Mouse (Mus musculus) gastrocnemius, postnatal 25 days (tissue): Measurements from ENCODE around the gene Txk. TPM values are rescaled to one million over a fixed set of nuclear protein-coding genes. Genes with fewer than 3 reads are reported as not detected.

ENCODE experiments used
- DNase-seq: peaks from one replicate; pipeline ENCODE4 v3.0.0; 2022
- total RNA-seq, 2 experiments: library from RNA; stranded (reverse); gene quantifications; 1 replicate in 1 of 2; 2 replicates in 1 of 2; pipeline ENCODE4 v1.2.3; 2021

Txk gene
- total RNA-seq, 2 experiments from 2014 or later: 0.11 TPM; not detected in 1

DNA sequence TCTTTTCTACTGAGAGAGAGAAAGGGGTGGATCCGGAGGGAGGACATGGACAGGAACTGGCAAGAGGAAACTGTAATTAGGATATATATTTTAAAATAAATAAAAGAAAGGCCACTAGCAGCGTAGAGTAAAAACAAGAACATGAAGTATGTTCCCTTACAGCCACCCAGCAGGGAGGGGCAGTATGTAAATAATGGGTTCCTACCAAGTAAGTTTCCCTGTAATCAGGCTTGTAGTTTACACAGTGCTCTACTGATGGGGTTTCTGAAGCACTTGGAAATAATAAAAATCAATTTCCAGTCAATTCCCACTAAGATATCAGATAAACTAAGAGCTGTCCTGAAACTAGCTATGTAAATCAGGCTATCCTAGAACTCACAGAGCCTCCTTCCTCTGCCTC lies 57.9 kb downstream of the Txk start:
- no peak for DNase-seq

DNA sequence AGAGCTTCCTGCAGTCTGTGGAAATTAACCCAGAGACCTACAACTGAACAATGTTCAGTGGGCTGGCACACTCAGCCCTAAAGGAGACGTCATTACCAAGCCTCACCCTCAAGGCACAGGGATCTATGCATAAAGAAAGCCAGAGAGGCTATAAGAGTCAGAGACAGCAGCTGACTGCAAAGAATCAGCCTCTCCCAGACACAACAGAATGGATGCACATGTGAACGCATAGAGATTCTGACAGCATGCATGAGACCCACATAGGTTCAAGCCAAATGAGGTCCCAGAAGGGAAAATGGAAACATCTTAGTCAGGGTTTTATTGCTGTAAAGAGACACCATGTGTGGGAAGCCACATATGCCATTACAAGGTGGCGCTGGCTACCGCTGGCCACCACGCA lies 62.1 kb downstream of the Txk start:
- no peak for DNase-seq

DNA sequence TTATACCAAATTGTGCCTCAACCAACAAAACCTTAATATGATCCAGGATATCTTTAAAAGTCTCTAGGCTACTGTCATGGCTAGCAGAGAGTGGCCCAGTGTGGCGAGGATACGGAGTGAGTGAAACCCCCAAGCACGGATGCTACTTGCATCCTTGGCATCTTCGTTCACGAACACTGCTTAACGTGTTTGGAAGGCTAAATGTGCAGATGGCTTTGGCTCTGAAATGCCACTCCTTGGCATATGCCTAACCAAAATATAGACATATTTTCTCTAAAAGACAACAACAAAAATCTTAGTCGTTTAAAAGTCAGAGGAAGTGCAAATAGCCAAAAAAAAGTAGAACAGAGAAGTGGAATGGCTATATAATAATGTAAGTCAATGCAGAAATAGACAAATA lies 63.0 kb downstream of the Txk start:
- DNase-seq: no peak

DNA sequence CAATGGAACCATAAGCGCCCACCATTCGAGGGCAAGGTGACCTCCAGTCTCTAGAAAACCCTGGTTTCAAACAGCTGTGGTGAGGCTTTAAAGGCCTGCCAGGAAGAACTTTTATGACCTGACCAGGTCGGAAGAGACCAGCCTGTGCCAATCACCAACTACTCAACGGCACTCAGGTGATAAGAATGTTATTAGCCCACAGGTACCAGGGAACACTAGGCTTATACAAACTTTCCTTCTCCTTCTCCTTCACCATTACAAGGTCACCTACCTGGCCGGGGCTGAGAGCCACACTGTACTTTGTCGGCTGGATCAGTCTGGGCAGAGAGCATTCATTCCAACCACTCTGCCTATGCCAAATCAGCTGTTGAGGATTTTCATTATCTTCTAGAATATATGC lies 71.1 kb downstream of the Txk start:
- DNase-seq: no peak

DNA sequence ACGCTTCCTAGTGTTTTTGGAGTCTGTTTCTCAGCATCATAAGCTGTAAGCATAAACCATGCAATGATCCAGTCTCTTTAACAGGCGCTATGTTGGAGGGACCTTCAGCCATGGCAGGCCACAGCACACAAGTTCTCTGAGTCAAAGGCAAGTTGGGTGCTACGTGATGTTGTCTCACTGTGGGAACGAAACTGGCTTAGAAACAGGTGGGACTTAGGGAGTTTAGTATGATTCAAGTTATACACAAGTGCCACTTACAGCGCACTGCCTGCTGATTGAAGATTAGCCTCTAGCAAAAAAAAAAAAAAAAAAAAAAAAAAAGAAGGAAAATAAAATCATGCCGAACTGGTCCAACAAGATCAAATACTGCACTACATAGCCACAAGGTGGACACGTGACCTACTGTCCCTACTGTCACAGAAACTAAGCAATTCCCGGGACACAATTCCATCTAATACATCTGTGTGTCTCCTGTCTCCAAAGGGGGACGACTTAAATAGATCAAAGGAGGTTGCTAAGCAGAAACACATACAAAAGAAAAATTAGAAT lies 77.5 kb downstream of the Txk start:
- no peak for DNase-seq

DNA sequence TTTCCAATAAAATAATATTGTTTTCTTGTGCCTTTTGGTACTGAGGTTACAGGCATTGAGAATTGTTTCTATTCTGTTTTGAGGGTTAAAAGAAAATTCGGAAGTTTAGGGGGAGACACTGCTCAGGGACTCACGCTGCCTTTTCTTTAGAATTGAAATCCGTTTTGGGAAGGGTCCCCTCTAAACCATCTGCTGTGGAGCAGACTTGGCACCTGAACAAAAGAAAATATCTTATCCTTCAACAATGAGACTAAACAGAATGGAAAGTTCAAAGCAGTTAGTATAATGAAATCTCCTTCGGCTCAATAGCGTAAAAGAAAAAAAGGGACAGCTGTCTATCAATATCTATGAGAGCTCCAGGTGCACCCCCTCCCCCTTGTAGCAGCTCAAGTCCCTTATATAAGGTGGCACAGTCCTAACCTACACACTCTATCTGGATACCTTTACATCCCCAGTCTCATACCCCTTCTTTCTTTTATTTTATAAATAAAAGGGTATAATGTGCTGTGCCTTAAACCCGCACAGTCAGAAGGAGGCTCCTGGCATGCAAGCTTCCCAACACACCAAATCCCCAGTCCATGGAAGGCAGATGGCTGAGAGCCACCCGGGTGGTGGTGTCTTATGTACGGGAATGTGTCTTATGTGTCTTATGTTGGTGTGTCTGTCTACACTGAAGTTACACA lies 81.4 kb downstream of the Txk start:
- no peak for DNase-seq

DNA sequence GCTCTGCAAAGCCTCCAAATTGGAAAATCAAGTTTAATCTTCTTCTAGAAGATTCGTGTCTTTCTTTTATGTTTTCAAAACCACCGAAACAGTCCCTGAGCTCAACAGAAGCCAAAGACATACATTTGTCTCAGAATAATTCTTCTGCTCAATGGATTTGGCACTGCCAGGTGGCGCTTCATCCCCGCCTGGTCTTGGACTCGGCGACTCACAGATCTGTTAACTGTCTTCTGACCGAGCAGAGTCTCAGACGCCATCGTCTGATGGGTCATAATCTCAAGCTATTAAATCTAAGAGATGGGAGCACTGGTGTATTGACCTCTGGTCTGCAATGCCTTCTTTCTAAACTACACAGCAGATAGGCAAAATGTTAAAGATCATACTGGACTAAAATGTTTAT lies 84.2 kb downstream of the Txk start:
- no peak for DNase-seq

DNA sequence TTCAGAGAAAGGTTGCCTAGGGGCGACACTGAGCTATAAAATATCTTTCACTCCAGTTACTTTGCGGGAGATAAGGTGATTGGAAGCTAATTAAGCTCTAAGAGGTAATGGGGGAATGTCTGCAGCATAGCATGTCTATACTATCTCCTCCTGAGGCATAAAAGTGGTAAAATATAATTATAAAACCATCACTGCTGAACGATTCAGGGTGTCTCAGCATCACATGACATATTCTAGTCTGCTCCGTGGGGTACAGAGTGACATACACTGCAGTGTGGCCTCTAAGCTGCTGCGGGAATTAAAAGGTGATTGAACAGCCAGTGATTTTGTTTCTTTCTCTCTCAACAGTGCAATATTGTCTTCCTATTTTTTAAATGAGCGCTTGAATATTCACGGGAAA lies 86.1 kb downstream of the Txk start:
- no peak for DNase-seq

DNA sequence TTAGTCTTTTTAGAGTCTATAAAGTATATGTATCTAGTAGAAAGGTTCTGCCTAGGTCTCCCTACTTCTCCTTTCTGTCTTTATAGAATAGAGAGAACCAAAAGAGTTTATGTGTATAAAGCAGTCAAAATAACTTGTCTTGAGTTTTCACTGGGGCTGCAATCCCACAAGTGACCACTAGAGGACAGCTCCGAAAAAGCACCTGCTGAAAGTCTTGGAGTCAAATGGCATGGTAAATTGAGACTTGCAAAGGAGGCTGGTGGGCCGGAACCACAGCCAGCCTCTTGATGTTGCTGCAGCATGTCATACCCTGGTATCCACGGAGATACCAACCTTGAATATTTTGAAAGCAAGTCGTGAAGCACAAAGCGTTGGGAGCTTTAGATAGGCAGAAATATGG lies 87.3 kb downstream of the Txk start:
- no peak for DNase-seq

DNA sequence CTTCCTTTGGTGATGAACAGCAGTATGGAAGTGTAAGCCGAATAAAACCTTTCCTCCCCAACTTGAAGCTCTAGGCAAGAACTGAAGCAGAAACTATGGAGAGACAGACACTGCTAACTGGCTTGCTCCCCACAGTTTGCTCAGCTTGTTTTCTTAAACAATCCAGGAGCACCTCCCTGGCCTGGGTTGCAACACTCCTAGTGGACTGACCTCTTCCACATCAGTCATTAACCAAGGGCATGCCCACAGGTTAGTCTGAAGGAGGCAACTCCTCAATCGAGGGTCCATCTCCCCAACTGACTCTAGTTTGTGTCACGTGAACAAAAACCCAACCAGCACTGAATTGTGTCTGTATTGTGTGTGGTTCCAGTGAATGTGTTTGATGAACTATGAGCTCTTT lies 87.7 kb downstream of the Txk start:
- no peak for DNase-seq

DNA sequence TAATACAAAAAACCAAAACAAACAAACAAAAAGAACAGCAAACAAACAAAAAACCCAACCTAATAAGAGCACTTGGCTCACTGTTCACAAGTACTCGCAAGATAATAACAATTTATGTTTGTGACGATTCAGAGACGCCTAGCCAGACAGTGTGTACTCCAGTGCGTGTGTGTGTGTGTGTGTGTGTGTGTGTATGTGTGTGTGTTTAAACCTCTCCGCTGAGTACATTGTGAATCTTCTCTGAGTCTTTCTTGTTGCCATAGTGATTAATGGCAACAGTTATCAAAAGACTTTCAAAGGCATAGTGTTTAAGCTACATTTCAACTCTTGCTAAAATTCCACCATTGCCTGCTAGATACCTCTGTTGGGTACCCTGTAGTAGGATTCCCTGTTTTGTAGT lies 88.5 kb downstream of the Txk start:
- no peak for DNase-seq

DNA sequence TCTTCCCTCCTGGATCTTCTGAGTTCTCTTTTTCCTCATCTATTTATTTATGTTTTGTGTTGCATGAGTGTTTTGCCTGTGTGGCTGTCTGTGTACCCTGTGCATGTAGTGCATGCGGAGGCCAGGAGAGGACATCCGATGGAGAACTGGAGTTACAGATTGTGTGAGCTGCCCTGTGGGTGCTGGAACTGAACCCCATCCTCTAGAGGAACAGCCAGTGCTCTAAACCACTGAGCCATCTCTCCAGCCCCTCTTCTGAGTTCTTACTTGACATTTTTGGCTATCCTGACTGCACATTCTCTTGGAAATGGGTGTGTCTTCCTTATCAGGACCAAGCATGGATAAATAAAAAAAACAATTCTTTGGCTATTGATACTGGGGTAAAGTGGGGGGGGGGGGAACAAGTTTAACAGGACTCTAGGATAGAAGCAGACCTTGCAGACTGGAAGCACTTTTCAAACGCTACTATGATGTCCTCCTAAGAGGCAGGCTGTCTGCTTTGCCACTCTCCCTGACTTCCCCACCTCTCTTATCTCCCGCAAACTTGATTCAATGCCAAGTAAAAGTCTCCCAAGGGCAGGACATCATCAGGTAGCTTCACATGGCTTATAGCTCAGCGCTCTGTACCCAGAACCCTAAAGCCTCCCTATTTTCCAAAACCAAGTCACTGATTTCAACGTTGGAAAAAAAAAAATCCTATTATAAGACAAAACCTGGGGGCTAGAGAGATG lies 91.4 kb downstream of the Txk start:
- no peak for DNase-seq

DNA sequence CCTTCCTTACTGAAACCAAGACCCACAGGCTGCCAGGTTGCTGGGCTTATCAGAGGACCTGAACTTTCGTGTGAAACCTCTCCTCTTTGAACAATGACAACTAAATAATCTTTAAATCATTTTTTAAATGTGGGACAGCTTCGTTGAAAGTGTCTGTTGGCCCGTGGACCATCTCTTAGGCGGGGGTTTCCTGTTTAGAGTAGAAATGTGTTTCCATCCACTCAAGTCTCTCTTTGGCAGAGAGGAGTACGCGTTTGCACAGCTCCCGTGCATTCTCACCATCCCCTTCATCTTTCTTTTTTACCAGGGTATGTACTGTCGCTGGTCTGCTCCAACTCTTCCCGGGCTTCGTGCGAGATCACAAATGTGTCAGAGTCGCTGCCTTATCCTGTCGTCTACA lies 94.2 kb downstream of the Txk start:
- DNase-seq: no peak

DNA sequence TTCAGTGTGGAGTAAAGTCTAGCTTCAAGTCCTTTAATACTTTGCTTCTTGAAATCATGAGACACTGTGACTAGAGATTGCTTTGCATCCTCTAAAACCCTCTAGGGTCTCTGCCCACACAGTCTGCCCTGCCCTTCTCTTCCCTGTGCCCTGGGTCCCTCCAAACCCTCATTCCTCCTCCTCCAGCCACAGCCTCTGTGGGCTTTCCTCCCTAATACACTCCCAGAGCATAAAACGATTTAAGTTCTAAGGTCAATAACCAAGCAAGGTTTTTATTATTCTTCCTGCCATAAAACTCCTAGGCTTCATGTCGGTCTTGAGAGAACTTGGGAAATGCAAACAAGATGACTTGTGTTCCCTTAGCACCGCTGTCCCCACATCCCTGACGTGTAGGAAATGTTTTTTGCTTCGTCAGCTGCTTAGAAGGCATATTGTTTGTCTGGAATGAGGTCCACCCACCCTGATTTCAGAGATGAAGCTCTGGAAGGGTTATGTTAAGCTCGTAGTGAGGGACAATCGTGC lies 96.2 kb downstream of the Txk start:
- DNase-seq: no peak

DNA sequence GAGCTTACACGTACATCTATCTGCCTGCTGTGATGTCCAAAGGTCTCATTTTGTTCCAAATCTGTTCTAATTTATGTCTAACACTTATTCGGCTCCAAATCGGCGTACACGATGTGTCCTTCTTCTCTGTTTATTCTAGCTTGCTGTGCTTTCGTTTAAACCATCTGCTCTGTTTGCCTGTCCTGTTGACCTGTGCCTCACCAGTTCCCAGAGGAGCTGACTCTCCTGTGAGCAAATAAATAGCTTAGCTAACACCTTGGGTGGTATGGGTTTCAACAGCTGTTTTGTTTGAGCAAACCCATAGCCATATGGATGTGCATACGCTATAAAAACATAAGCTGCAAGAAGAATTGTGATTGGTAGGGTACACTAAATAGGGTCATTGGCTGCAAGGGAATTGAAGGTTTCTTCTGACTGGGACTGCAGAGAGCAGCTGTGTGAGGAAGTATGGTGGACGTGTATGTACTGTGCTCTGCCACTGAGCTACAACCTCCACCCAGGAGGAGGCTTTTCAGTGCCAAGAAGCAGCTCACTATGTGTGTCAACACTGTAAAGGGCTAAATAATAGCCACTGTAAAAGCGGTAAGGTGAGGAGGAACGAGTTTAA lies 99.4 kb downstream of the Txk start:
- no peak for DNase-seq

DNA sequence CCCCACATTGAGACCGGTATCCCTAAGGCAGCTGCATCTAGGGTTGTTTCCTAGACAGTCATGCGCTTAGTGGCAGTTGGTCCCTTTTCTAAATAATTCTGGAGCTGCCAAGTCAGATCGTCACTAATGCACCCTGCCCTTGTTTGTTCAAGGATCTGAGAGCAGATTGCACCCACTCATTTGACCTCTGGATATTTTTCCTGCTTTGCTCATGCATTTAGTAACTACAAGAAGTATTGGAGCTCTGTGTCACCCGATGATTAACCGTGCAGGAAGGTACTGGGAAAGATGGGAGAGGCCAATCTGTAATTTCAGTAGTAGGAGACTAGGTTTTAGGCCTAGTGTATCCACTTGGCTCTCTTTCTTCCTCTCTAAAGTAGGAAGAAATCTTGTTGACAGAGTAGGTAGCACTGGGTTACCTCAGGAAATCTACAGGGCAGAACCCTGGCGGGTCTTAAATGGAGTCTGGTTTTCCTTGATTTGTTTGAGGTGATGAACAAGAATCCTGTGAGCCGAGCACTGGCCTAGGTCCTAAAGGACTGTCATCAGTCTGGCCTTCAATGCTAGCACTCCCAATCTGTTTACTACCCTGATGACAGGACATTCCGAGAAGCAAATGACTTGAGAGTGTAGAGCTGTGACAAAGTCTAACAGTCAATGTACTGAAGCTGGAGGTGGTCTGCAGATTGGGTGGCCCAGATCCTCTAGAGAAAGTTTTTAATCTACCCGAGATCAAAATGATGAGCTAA lies 103.4 kb downstream of the Txk start:
- DNase-seq: no peak

DNA sequence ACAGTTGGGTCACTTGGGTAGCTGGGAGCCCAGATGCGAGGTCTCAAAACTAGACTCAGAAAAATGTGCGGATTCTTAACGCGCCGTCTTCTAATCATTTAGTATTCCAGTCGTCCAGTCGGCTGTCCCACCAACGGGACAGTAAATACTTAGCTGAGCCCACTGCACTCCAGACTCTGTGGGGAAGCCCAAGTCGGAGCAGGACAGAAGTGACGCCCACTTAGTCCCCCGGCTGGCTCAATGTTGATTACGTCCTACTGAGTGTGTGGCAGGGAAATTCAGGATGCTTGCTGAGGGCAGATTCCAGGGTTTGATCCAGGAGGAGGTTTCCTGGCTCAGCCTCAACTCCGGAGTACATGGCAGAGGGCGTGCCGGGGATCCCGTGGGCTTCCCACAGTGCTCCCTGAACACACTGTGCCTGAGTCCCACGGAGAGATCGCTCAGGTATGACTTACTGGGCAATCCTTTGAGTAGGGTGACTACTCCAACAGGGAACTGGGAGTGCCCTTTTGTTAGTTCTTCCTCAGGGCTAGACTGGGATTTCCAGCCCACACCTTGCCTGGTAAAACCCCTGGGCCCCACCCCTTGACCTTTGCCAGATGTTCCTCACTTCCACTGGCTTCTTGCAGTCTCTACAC lies 104.5 kb downstream of the Txk start:
- DNase-seq: no peak

DNA sequence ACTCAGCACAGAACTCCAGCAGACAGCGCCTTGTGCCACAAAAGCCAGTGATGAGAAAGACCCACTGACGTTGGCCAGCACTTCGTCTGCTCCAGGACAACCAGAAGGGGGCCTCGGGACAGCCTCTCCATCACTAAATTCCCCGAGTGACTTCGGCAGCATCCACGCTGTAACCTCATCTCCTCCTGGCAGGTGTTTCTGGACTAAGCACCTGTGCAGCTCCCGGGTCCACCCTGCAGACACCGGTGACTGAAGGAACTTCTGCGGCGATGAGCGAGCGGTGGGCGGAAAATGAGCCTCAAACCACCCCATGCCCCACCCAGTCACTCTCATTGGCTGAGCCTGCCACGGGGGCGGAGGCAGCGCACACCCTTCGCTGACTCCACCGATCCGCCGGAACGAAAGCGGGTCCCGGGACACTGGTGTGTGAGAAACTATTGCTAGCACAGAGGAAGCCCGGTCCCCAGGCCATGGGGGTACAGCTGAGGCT lies 105.1 kb downstream of the Txk start, which contains the start of gene Nipal1:
Gene Nipal1, plus strand, starts transcription at position 378 of the 490 bp plus-strand sequence.
- DNase-seq: peak; percentile 54

DNA sequence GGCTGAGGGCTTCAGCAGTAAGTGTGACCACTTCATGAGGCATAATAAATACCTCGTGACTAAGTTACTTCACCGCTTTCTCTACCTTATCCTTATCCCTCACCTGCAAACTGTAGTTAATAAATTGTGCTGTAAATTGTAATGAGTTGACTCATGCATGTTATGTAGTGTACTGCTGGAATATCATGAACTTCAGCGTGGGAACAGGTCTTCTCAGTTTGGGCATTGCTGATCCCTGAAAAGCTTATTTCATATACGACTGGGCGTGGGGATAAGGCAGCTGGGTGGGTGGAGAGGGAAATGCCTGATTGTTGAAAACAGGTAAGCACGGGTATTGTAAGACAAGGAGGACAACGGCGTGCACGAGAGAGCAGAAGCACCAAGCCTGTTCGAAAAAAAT lies 105.6 kb downstream of the Txk start:
- no peak for DNase-seq

DNA sequence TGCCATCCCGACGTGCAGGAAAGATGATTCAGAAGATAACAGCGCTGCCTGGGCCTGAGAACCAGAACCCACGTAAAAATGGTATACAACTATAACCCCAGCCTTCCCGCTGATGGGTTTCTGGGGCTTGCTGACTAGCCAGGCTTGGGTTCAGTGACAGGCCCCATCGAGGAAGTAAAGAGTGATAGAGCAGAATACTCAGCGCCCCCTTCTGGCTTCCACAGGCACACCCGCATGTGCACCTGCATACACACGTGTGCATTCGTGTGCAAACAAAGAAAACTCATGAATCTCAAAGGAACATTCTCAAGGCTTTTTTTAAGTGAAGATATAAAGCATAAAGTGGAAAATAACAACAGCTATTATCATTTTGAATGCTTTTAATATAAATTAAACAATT lies 106.4 kb downstream of the Txk start:
- DNase-seq: no peak
